ENCODE assay signal across 9 mouse cellular contexts in the genomic region with DNA sequence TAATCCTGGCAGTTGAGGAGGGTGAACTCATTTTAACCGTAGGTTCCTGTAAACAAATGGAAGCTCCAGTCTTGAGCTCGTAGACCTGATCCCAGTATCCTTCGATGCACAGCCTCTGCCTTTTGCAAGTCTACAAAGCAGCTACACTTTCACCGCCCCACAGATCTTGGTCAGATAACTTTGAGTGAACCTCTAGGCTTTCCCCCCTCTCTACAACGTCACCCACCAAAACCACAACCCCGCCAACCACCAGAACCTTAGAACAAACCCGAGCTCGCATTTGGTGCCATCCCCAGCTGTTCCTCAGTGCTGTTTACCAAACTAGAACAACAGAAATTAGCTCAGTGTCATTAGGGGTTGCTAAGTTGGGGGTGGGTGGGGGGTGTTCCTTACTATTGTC. TPM values are rescaled to one million over a fixed set of nuclear protein-coding genes. Genes with fewer than 3 reads are reported as not detected.
DNase-seq lines count a peak whose midpoint lies in the region; ATAC-seq lines count a peak whose summit lies in the region.
"Had no signal": no experiment of that assay in that cellular context is flagged by ENCODE, and none has a peak within 500 bp of the region (broad histone marks: within the 10 kb centered on the region; RNA-seq: fewer than 3 reads in every experiment).

No protein-coding gene starts in this region.

- no peaks in the 10 kb centered on the region for H3K9me3 ChIP-seq in hindbrain, embryonic 10.5 days
- no peaks in the 10 kb centered on the region for H3K9me3 ChIP-seq in hindbrain, embryonic 13.5 days
- no peaks in the 10 kb centered on the region for H3K9me3 ChIP-seq in embryonic facial prominence, embryonic 15.5 days (replicated peaks)

- H3K4me2 ChIP-seq in hindbrain, embryonic 13.5 days: no peak overlapping the region
- H3K4me2 ChIP-seq in embryonic facial prominence, embryonic 15.5 days (replicated peaks): peak overlapping the region; percentile 33

- ATAC-seq in hindbrain, embryonic 13.5 days (ENCODE audit: low FRiP score): no peak
- peak; percentile 56 for ATAC-seq in CD4-positive, CD25-positive, alpha-beta regulatory T cell, adult 4 months
- no peak for ATAC-seq in embryonic facial prominence, embryonic 15.5 days (ENCODE audit: insufficient number of reproducible peaks, low FRiP score, low TSS enrichment, low read depth)
- ATAC-seq in inflammation-experienced regulatory T-cells, adult 6 months: no peak

- peak overlapping the region; percentile 2 for H3K27ac ChIP-seq in hindbrain, embryonic 10.5 days
- no peak overlapping the region for H3K27ac ChIP-seq in hindbrain, embryonic 13.5 days
- H3K27ac ChIP-seq in embryonic facial prominence, embryonic 15.5 days (replicated peaks): peak overlapping the region; percentile 69; the same call in 1 of the 2 replicates

- no peak for DNase-seq in hindbrain, embryonic 10.5 days (ENCODE audit: low spot score)
- DNase-seq in natural killer cell, adult 2 months (ENCODE audit: low spot score in 2 of 2): peak; percentile 28 to 43
- no peak for DNase-seq in ovary, postnatal 36 days (ENCODE audit: low spot score)
- DNase-seq in left cerebral cortex, adult 9 months (ENCODE audit: low spot score in 2 of 2): no peak
- DNase-seq: layer of hippocampus, postnatal 36 days had no signal

- peaks cover 7% of the 10 kb centered on the region for H3K4me1 ChIP-seq in hindbrain, embryonic 10.5 days (replicated peaks)
- H3K4me1 ChIP-seq in hindbrain, embryonic 13.5 days (replicated peaks): peaks cover 6% of the 10 kb centered on the region; the same call in 1 of the 2 replicates
- 0 out of 2 replicates have a peak, but pooled peaks cover 15% of the 10 kb centered on the region for H3K4me1 ChIP-seq in embryonic facial prominence, embryonic 15.5 days

- H3K4me3 ChIP-seq in hindbrain, embryonic 10.5 days: no peak overlapping the region
- H3K4me3 ChIP-seq in hindbrain, embryonic 13.5 days: no peak overlapping the region
- H3K4me3 ChIP-seq in embryonic facial prominence, embryonic 15.5 days (replicated peaks): no peak overlapping the region

- 91% methylated on average over 8 of the region's 8 CpGs for WGBS in hindbrain, embryonic 10.5 days
- 89% methylated on average over 8 of the region's 8 CpGs for WGBS in hindbrain, embryonic 13.5 days
- WGBS in embryonic facial prominence, embryonic 15.5 days: 66% methylated on average over 8 of the region's 8 CpGs

- no peaks in the 10 kb centered on the region for H3K36me3 ChIP-seq in hindbrain, embryonic 10.5 days
- no peaks in the 10 kb centered on the region for H3K36me3 ChIP-seq in hindbrain, embryonic 13.5 days
- no peaks in the 10 kb centered on the region for H3K36me3 ChIP-seq in embryonic facial prominence, embryonic 15.5 days

- no peaks in the 10 kb centered on the region for H3K27me3 ChIP-seq in hindbrain, embryonic 10.5 days (ENCODE audit: insufficient read depth, poor library complexity, severe bottlenecking)
- H3K27me3 ChIP-seq in hindbrain, embryonic 13.5 days: no peaks in the 10 kb centered on the region
- H3K27me3 ChIP-seq in embryonic facial prominence, embryonic 15.5 days: no peaks in the 10 kb centered on the region

- no peak overlapping the region for H3K9ac ChIP-seq in hindbrain, embryonic 13.5 days
- no peak overlapping the region for H3K9ac ChIP-seq in embryonic facial prominence, embryonic 15.5 days

RNA-seq across cellular contexts. Expression of a gene that starts 37.1 kb away (rescaled TPM):
- 15.4 and 19.3 TPM in 2 replicates for polyA plus RNA-seq in hindbrain, embryonic 10.5 days (2016; fragmentation: Nextera tagmentation; extraction: Ambion mirVana)
- polyA plus RNA-seq in hindbrain, embryonic 13.5 days (2015; fragmentation: Nextera tagmentation; extraction: Ambion mirVana): 26.1 and 26.6 TPM in 2 replicates
- 1 to 10 TPM; 3.4 to 3.9 TPM for polyA plus RNA-seq in CD4-positive, CD25-positive, alpha-beta regulatory T cell, adult 4 months (2017; shearing (Covaris generic))
- 13.0 and 14.4 TPM in 2 replicates for polyA plus RNA-seq in embryonic facial prominence, embryonic 15.5 days (2015; fragmentation: Nextera tagmentation; extraction: Ambion mirVana)
- polyA plus RNA-seq in inflammation-experienced regulatory T-cells, adult 6 months (2017; shearing (Covaris generic)): 1 to 10 TPM; 1.6 to 3.7 (median 3.5) TPM

Comparison
In these comparisons a context has a peak if more than half of its experiments do, and no peak if none do; other contexts are left out.
1. DNase-seq: peak in natural killer cell, adult 2 months (2 of 2); none in hindbrain, embryonic 10.5 days (single experiment), ovary, postnatal 36 days (single experiment) and left cerebral cortex, adult 9 months (0 of 2).